ENCODE assay signal across 8 mouse cellular contexts in genomic region chr9:88599206-88600162, GRCm38 (mm10). TPM values are rescaled to one million over a fixed set of nuclear protein-coding genes. Genes with fewer than 3 reads are reported as not detected.
DNase-seq lines count a peak whose midpoint lies in the region; ATAC-seq and TF ChIP-seq lines count a peak whose summit lies in the region.
"Not testable (repeated sequence)": the region's sequence is repeated elsewhere in the genome, so short reads cannot be mapped to it uniquely, and the experiment has no call there.

No protein-coding gene starts in this region.

- not testable (repeated sequence) for H3K9me3 ChIP-seq in heart, embryonic 10.5 days; kidney, embryonic 15.5 days (replicated peaks)

- not testable (repeated sequence) for H3K27me3 ChIP-seq in heart, embryonic 10.5 days (ENCODE audit: insufficient read depth, poor library complexity, severe bottlenecking); kidney, embryonic 15.5 days

- H3K9ac ChIP-seq in kidney, embryonic 15.5 days = not testable (repeated sequence)

- ATAC-seq in kidney, embryonic 15.5 days (replicated peaks; ENCODE audit: low FRiP score) = peak; percentile 99
- peak; percentile 95 for ATAC-seq in monocyte, adult 5-6 weeks (replicated peaks; ENCODE audit: insufficient number of reproducible peaks, low FRiP score, low TSS enrichment, poor library complexity, severe bottlenecking)

- H3K4me1 ChIP-seq in bone marrow, adult 2 months (ENCODE audit: control insufficient read depth, insufficient read depth, low read length); embryonic fibroblast, embryonic 13.5 days (ENCODE audit: control insufficient read depth, insufficient read depth, low read length); heart, embryonic 10.5 days; kidney, embryonic 15.5 days: not testable (repeated sequence)

- H3K4me2 ChIP-seq in kidney, embryonic 15.5 days = peak overlapping the region; percentile 68

- not testable (repeated sequence) for H3K36me3 ChIP-seq in heart, embryonic 10.5 days; kidney, embryonic 15.5 days

- TF ChIP-seq POLR2A in bone marrow, adult 2 months (IDR thresholded peaks at IDR 0.05; ENCODE audit: borderline replicate concordance, control insufficient read depth, low read depth, low read length) = not testable (repeated sequence)
- TF ChIP-seq POLR2A in embryonic fibroblast, embryonic 13.5 days (IDR thresholded peaks at IDR 0.05; ENCODE audit: low read depth, low read length) = peak; percentile 57

- not testable (repeated sequence) for H3K4me3 ChIP-seq in bone marrow, adult 2 months (replicated peaks; ENCODE audit: control insufficient read depth, low read depth, low read length)
- H3K4me3 ChIP-seq in embryonic fibroblast, embryonic 13.5 days (ENCODE audit: insufficient read depth, low read length) = peak overlapping the region; percentile 40; the same call in 1 of the 2 replicates
- H3K4me3 ChIP-seq in heart, embryonic 10.5 days = peak overlapping the region; percentile 50
- H3K4me3 ChIP-seq in kidney, embryonic 15.5 days (replicated peaks) = peak overlapping the region; percentile 47

- H3K27ac ChIP-seq in bone marrow, adult 2 months (ENCODE audit: control insufficient read depth, insufficient read depth, low read depth, low read length, poor library complexity) = peak overlapping the region; percentile 55
- 0 out of 2 replicates have a peak overlapping the region, but pooled peaks have one; percentile 31 for H3K27ac ChIP-seq in embryonic fibroblast, embryonic 13.5 days (ENCODE audit: insufficient read depth, low read length)
- H3K27ac ChIP-seq in heart, embryonic 10.5 days = 0 out of 2 replicates have a peak overlapping the region, but pooled peaks have one; percentile 29
- H3K27ac ChIP-seq in kidney, embryonic 15.5 days = not testable (repeated sequence)

- not testable (repeated sequence) for TF ChIP-seq CTCF in bone marrow, adult 2 months (IDR thresholded peaks at IDR 0.05; ENCODE audit: control insufficient read depth, insufficient read depth, low read length); embryonic fibroblast, embryonic 13.5 days (IDR thresholded peaks at IDR 0.05; ENCODE audit: borderline replicate concordance, insufficient read depth, low read length)

- 2% methylated on average over 48 of the region's 50 CpGs for WGBS in bone marrow, adult 2 months
- WGBS in heart, embryonic 10.5 days = 2% methylated on average over 47 of the region's 50 CpGs
- WGBS in kidney, embryonic 15.5 days = 2% methylated on average over 47 of the region's 50 CpGs

- peak; percentile 79 for DNase-seq in 416B (ENCODE audit: low read depth)
- DNase-seq in heart, embryonic 10.5 days (ENCODE audit: low spot score) = peak; percentile 96
- peak; percentile 91 for DNase-seq in liver
- peak; percentile 97 for DNase-seq in spleen, postnatal 4 days (ENCODE audit: low spot score in 2 of 2)

RNA-seq across cellular contexts. Expression of gene Trim43a, which starts 18.8 kb away (rescaled TPM):
- not detected in 2 replicates for polyA plus RNA-seq in bone marrow, adult 2 months (2011; ENCODE audit: insufficient read depth, insufficient read length, low replicate concordance, missing spikeins)
- not detected in 2 replicates for polyA plus RNA-seq in embryonic fibroblast, embryonic 13.5 days (2011; ENCODE audit: insufficient read length, low read depth, missing spikeins)
- polyA plus RNA-seq in heart, embryonic 10.5 days (2016; fragmentation: Nextera tagmentation; extraction: Ambion mirVana) = 0.06 and 0.16 TPM in 2 replicates
- 0.08 and 0.18 TPM in 2 replicates for polyA plus RNA-seq in kidney, embryonic 15.5 days (2015; fragmentation: Nextera tagmentation; extraction: Ambion mirVana)
- total RNA-seq in monocyte, adult 5-6 weeks (2017) = not detected in 3 replicates

RNA-seq across cellular contexts. Expression of gene Zfp949, which starts 51.7 kb away (rescaled TPM):
- 12.7 and 17.0 TPM in 2 replicates for polyA plus RNA-seq in bone marrow, adult 2 months (2011; ENCODE audit: insufficient read depth, insufficient read length, low replicate concordance, missing spikeins)
- 5.3 and 8.8 TPM in 2 replicates for polyA plus RNA-seq in embryonic fibroblast, embryonic 13.5 days (2011; ENCODE audit: insufficient read length, low read depth, missing spikeins)
- 6.2 and 6.5 TPM in 2 replicates for polyA plus RNA-seq in heart, embryonic 10.5 days (2016; fragmentation: Nextera tagmentation; extraction: Ambion mirVana)
- polyA plus RNA-seq in kidney, embryonic 15.5 days (2015; fragmentation: Nextera tagmentation; extraction: Ambion mirVana) = 10.7 and 10.8 TPM in 2 replicates
- total RNA-seq in monocyte, adult 5-6 weeks (2017) = 11.8 to 19.8 TPM (median 19.2 TPM) in 3 replicates
